ENCODE assay signal across 23 mouse cellular contexts in genomic region chr2:30336174-30336915, GRCm38 (mm10). TPM values are rescaled to one million over a fixed set of nuclear protein-coding genes. Genes with fewer than 3 reads are reported as not detected.
DNase-seq lines count a peak whose midpoint lies in the region; ATAC-seq and TF ChIP-seq lines count a peak whose summit lies in the region.
"Had no signal": no experiment of that assay in that cellular context is flagged by ENCODE, and none has a peak within 500 bp of the region (broad histone marks: within the 10 kb centered on the region; RNA-seq: fewer than 3 reads in every experiment).

No protein-coding gene starts in this region.

- ATAC-seq in heart, embryonic 11.5 days (replicated peaks; ENCODE audit: insufficient number of reproducible peaks, low FRiP score, low TSS enrichment): 0 out of 2 replicates have a peak, but pooled peaks have one; percentile 7
- no peak for ATAC-seq in heart, embryonic 12.5 days (ENCODE audit: insufficient number of reproducible peaks, low FRiP score)
- ATAC-seq: inflammation-experienced regulatory T-cells, adult 6 months had no signal

- H3K9me3 ChIP-seq in heart, embryonic 11.5 days (replicated peaks; ENCODE audit: control insufficient read depth, low read length): no peaks in the 10 kb centered on the region
- no peaks in the 10 kb centered on the region for H3K9me3 ChIP-seq in heart, embryonic 12.5 days (replicated peaks)
- no peaks in the 10 kb centered on the region for H3K9me3 ChIP-seq in ES-E14 (ENCODE audit: control insufficient read depth, insufficient read depth, low read depth, low read length)
- H3K9me3 ChIP-seq: forebrain, embryonic 12.5 days; heart, embryonic 15.5 days; hindbrain, embryonic 10.5 days; midbrain, embryonic 12.5 days had no signal

- in situ Hi-C loops in ES-E14 (cut with MboI; ENCODE audit: low sequenced_read_pairs in 2 of 2, unreplicated experiment in 2 of 2): no loop called here

- no peak for TF ChIP-seq POLR2A in myocyte (IDR thresholded peaks at IDR 0.05; ENCODE audit: insufficient read length, low read depth)

- no peaks in the 10 kb centered on the region for H3K27me3 ChIP-seq in heart, embryonic 11.5 days (ENCODE audit: control insufficient read depth, insufficient read depth, low read length)
- H3K27me3 ChIP-seq in heart, embryonic 12.5 days (replicated peaks): no peaks in the 10 kb centered on the region
- H3K27me3 ChIP-seq in myocyte (ENCODE audit: control insufficient read depth, insufficient read depth, insufficient read length): no peaks in the 10 kb centered on the region
- H3K27me3 ChIP-seq: forebrain, embryonic 12.5 days; heart, embryonic 15.5 days; midbrain, embryonic 12.5 days had no signal

- H3K4me3 ChIP-seq in heart, embryonic 11.5 days (ENCODE audit: low read depth, low read length): no peak overlapping the region
- no peak overlapping the region for H3K4me3 ChIP-seq in heart, embryonic 12.5 days
- H3K4me3 ChIP-seq in ES-E14 (ENCODE audit: insufficient read depth in 1 of 2, low read depth in 1 of 2, low read length in 2 of 2, poor library complexity in 1 of 2, severe bottlenecking in 1 of 2): no peak overlapping the region
- no peak overlapping the region for H3K4me3 ChIP-seq in myocyte
- H3K4me3 ChIP-seq: forebrain, embryonic 12.5 days; heart, embryonic 15.5 days; hindbrain, embryonic 10.5 days; midbrain, embryonic 12.5 days had no signal

- peaks cover 44% of the 10 kb centered on the region for H3K36me3 ChIP-seq in heart, embryonic 11.5 days (ENCODE audit: control insufficient read depth, insufficient read depth, low read length)
- peaks cover 96% of the 10 kb centered on the region for H3K36me3 ChIP-seq in heart, embryonic 12.5 days
- H3K36me3 ChIP-seq in ES-E14 (ENCODE audit: control insufficient read depth, insufficient read depth, low read length, poor library complexity, severe bottlenecking) (peaks cover 80% of the 10 kb centered on the region), myocyte (ENCODE audit: control insufficient read depth, insufficient read depth) (peaks cover 63% of the 10 kb centered on the region)

- no peak overlapping the region for H3K9ac ChIP-seq in heart, embryonic 11.5 days (ENCODE audit: low read depth, low read length)
- H3K9ac ChIP-seq in heart, embryonic 12.5 days: no peak overlapping the region
- no peak overlapping the region for H3K9ac ChIP-seq in ES-E14 (ENCODE audit: insufficient read depth, low read depth, low read length, poor library complexity, severe bottlenecking)
- H3K9ac ChIP-seq: forebrain, embryonic 12.5 days; heart, embryonic 15.5 days; midbrain, embryonic 12.5 days had no signal

- WGBS in heart, embryonic 11.5 days (ENCODE audit: insufficient replicate concordance): 85% methylated on average over 16 of the region's 16 CpGs
- WGBS in heart, embryonic 12.5 days: 78% methylated on average over 16 of the region's 16 CpGs

- DNase-seq in ES-E14 (ENCODE audit: low read depth, low spot score): peak; percentile 44
- DNase-seq in ZHBTc4 (ENCODE audit: low read depth, low spot score): peak; percentile 84
- no peak for DNase-seq in natural killer cell, adult 2 months (ENCODE audit: low spot score in 2 of 2)
- DNase-seq in gastrocnemius, postnatal 10 days: no peak
- DNase-seq: kidney, adult 8-10 months; kidney, postnatal 4 days; layer of hippocampus, postnatal 36 days; left cerebral cortex, postnatal 4 days had no signal

- H3K79me2 ChIP-seq in myocyte (ENCODE audit: control insufficient read depth, insufficient read depth): no peaks in the 10 kb centered on the region

- no peak overlapping the region for H3ac ChIP-seq in myocyte (ENCODE audit: control insufficient read depth, insufficient read length)

- no peaks in the 10 kb centered on the region for H3K4me1 ChIP-seq in heart, embryonic 11.5 days (ENCODE audit: control insufficient read depth, insufficient read depth, low read length)
- H3K4me1 ChIP-seq in heart, embryonic 12.5 days (replicated peaks): 0 out of 2 replicates have a peak, but pooled peaks cover 5% of the 10 kb centered on the region
- H3K4me1 ChIP-seq in ES-E14 (ENCODE audit: control insufficient read depth in 2 of 2, insufficient read depth in 2 of 2, low read length in 2 of 2, poor library complexity in 1 of 2): peaks cover 4 to 21% of the 10 kb centered on the region in 2 experiments
- H3K4me1 ChIP-seq: forebrain, embryonic 12.5 days; heart, embryonic 15.5 days; hindbrain, embryonic 10.5 days; midbrain, embryonic 12.5 days had no signal

- H3K4me2 ChIP-seq in heart, embryonic 11.5 days: no peak overlapping the region
- H3K4me2 ChIP-seq in heart, embryonic 12.5 days: no peak overlapping the region
- H3K4me2 ChIP-seq in myocyte (ENCODE audit: low read depth): no peak overlapping the region
- H3K4me2 ChIP-seq: forebrain, embryonic 12.5 days; heart, embryonic 15.5 days; midbrain, embryonic 12.5 days had no signal

- H3K27ac ChIP-seq in heart, embryonic 11.5 days (ENCODE audit: low read depth, low read length): no peak overlapping the region
- no peak overlapping the region for H3K27ac ChIP-seq in heart, embryonic 12.5 days (ENCODE audit: poor library complexity, severe bottlenecking)
- no peak overlapping the region for H3K27ac ChIP-seq in ES-E14 (ENCODE audit: insufficient read depth, low read depth, low read length, poor library complexity, severe bottlenecking)
- H3K27ac ChIP-seq: forebrain, embryonic 12.5 days; heart, embryonic 15.5 days; hindbrain, embryonic 10.5 days; midbrain, embryonic 12.5 days had no signal

TF ChIP-seq in ES-E14, 5 proteins besides CTCF, POLR2A, EP300 and RAD21:
- TF ChIP-seq CHD2 (IDR thresholded peaks at IDR 0.05; ENCODE audit: low read depth, low read length) (no peak), HCFC1 (IDR thresholded peaks at IDR 0.05; ENCODE audit: borderline replicate concordance, insufficient read depth, low read length) (no peak), MAFK (IDR thresholded peaks at IDR 0.05; ENCODE audit: insufficient read depth, low read depth, low read length) (no peak), ZC3H11A (IDR thresholded peaks at IDR 0.05; ENCODE audit: borderline replicate concordance, low read depth, low read length) (no peak), ZNF384 (IDR thresholded peaks at IDR 0.05; ENCODE audit: low read depth, low read length) (no peak)

TF ChIP-seq in myocyte, 11 proteins besides CTCF, POLR2A, EP300 and RAD21:
- TF ChIP-seq MAX (IDR thresholded peaks at IDR 0.05; ENCODE audit: low read depth) (no peak), POLR2AphosphoS2 (IDR thresholded peaks at IDR 0.05; ENCODE audit: insufficient read length, low read depth) (peak; percentile 10)

RNA-seq across cellular contexts. Expression of gene Sh3glb2, which starts 22.8 kb away (rescaled TPM):
- 78.8 and 80.2 TPM in 2 replicates for polyA plus RNA-seq in heart, embryonic 11.5 days (2014; fragmentation: Nextera tagmentation; extraction: Ambion mirVana)
- 117 and 130 TPM in 2 replicates for polyA plus RNA-seq in heart, embryonic 12.5 days (2016; fragmentation: Nextera tagmentation; extraction: Ambion mirVana)
- 64.8 and 90.3 TPM in 2 replicates for total RNA-seq in ES-E14 (2012; rRNA removed)
- 73.7 TPM for polyA plus RNA-seq in myocyte (2012; fragmentation: generic; extraction: Trizol)
- total RNA-seq in gastrocnemius, postnatal 10 days (2021): 10 to 100 TPM; 32.2 to 37.9 TPM

RNA-seq across cellular contexts. Expression of gene Miga2, which starts 27.7 kb away (rescaled TPM):
- polyA plus RNA-seq in heart, embryonic 11.5 days (2014; fragmentation: Nextera tagmentation; extraction: Ambion mirVana): 22.2 and 22.9 TPM in 2 replicates
- 32.7 and 33.6 TPM in 2 replicates for polyA plus RNA-seq in heart, embryonic 12.5 days (2016; fragmentation: Nextera tagmentation; extraction: Ambion mirVana)
- total RNA-seq in ES-E14 (2012; rRNA removed): 46.0 and 57.4 TPM in 2 replicates
- polyA plus RNA-seq in myocyte (2012; fragmentation: generic; extraction: Trizol): 13.6 TPM
- total RNA-seq in gastrocnemius, postnatal 10 days (2021): 10 to 100 TPM; 19.4 to 31.1 TPM

RNA-seq across cellular contexts. Expression of gene Nup188, which starts 50.1 kb away (rescaled TPM):
- 34.2 and 37.4 TPM in 2 replicates for polyA plus RNA-seq in heart, embryonic 11.5 days (2014; fragmentation: Nextera tagmentation; extraction: Ambion mirVana)
- polyA plus RNA-seq in heart, embryonic 12.5 days (2016; fragmentation: Nextera tagmentation; extraction: Ambion mirVana): 34.4 and 34.9 TPM in 2 replicates
- total RNA-seq in ES-E14 (2012; rRNA removed): 84.5 and 115 TPM in 2 replicates
- polyA plus RNA-seq in myocyte (2012; fragmentation: generic; extraction: Trizol): 54.0 TPM
- 10 to 100 TPM; 15.9 to 18.1 TPM for total RNA-seq in gastrocnemius, postnatal 10 days (2021)

RNA-seq across cellular contexts. Expression of gene Dolk, which starts 50.2 kb away (rescaled TPM):
- 26.6 and 27.7 TPM in 2 replicates for polyA plus RNA-seq in heart, embryonic 11.5 days (2014; fragmentation: Nextera tagmentation; extraction: Ambion mirVana)
- 26.6 and 27.1 TPM in 2 replicates for polyA plus RNA-seq in heart, embryonic 12.5 days (2016; fragmentation: Nextera tagmentation; extraction: Ambion mirVana)
- total RNA-seq in ES-E14 (2012; rRNA removed): 25.2 and 31.6 TPM in 2 replicates
- 28.3 TPM for polyA plus RNA-seq in myocyte (2012; fragmentation: generic; extraction: Trizol)
- total RNA-seq in gastrocnemius, postnatal 10 days (2021): 10 to 100 TPM; 17.3 to 18.3 TPM

RNA-seq across cellular contexts. Expression of gene Gm28038, which starts 55.5 kb away (rescaled TPM):
- polyA plus RNA-seq in heart, embryonic 11.5 days (2014; fragmentation: Nextera tagmentation; extraction: Ambion mirVana): not detected in 2 replicates
- polyA plus RNA-seq in heart, embryonic 12.5 days (2016; fragmentation: Nextera tagmentation; extraction: Ambion mirVana): not detected in 2 replicates
- total RNA-seq in ES-E14 (2012; rRNA removed): not detected in 2 replicates
- not detected for polyA plus RNA-seq in myocyte (2012; fragmentation: generic; extraction: Trizol)
- total RNA-seq in gastrocnemius, postnatal 10 days (2021): not detected
- total RNA-seq: adrenal gland, postnatal 4 days; gastrocnemius, postnatal 4 days; layer of hippocampus, postnatal 36 days; left cerebral cortex, postnatal 4 days; liver, adult 2 months had no signal
- polyA plus RNA-seq: forebrain, embryonic 12.5 days; heart, embryonic 15.5 days; hindbrain, embryonic 10.5 days; liver, adult 2 months; lung, embryonic 16.5 days; midbrain, embryonic 12.5 days; spleen, adult 2 months; stomach, embryonic 16.5 days; thymus, postnatal 0 days had no signal

Comparison
In these comparisons a context has a peak if more than half of its experiments do, and no peak if none do; other contexts are left out.
1. DNase-seq: peak in ES-E14 (single experiment) and ZHBTc4 (single experiment); none in natural killer cell, adult 2 months (0 of 2) and gastrocnemius, postnatal 10 days (single experiment).